Mouse (Mus musculus): ENCODE measurements at regions not wholly inside any gene's neighbourhood (a gene's known extent, or its start where the extent isn't known, plus 50 kb on each side); places are given as distances from the start of the nearest gene placed in this dataset.
A peak's percentile ranks its signal among the peaks of the same experiment; 100 is the strongest.

DNA sequence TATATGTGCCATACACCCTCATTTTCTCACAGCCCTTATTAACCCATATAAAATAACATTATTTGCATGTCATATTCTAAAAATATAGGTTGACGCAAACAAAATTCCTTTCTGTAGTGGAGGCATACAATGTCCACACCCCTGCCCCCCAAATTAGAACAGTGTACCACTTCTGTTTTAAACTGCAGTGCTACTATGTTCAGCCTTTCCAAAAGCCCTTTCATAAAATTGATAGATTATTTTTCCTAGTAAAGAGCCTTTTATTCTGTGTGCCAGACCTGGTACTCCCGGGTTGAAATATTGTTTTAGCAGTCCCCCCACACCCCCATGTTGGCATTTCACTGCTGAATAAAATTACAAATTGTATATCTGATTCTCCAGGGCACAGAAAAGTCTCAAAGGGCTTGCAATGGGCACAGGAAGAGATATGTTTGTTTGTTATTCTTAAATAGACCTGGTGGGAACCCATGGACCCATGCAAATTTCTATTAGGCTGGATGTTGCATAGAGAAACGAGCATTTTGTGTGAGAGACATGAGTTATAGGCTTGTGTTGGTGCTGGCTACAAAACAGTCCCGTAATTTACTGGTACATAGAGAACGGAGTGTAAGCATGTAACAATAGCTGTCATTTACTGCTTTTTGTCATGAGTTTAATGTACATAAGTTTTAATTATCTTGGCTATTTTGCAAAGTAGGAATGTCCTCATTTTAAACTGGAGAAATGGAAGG is 192.4 kb upstream of the Tenm3 start:
- no peaks in the 10 kb centered on the region for H3K36me3 ChIP-seq
- H3K27ac ChIP-seq: no peak overlapping the region
- H3K4me3 ChIP-seq: no peak overlapping the region
- H3K27me3 ChIP-seq (ENCODE audit: low read depth, poor library complexity, severe bottlenecking): peaks cover 8% of the 10 kb centered on the region; the same call in 1 of the 2 replicates
- 0 out of 2 replicates have a peak, but pooled peaks cover 3% of the 10 kb centered on the region for H3K4me1 ChIP-seq
- H3K9me3 ChIP-seq (replicated peaks): no peaks in the 10 kb centered on the region
- 90% methylated on average over 5 of the region's 5 CpGs for WGBS
- DNase-seq (ENCODE audit: low spot score): no peak

GRCm38 (mm10) chr8:49035519-49035918 is 191.8 kb upstream of the Tenm3 start:
- no peak overlapping the region for H3K27ac ChIP-seq
- no peaks in the 10 kb centered on the region for H3K36me3 ChIP-seq
- DNase-seq (ENCODE audit: low spot score): peak; percentile 54
- no peaks in the 10 kb centered on the region for H3K9me3 ChIP-seq (replicated peaks)
- no peak overlapping the region for H3K4me3 ChIP-seq
- WGBS: 35% methylated on average over 8 of the region's 8 CpGs
- peaks cover 8% of the 10 kb centered on the region; the same call in 1 of the 2 replicates for H3K27me3 ChIP-seq (ENCODE audit: low read depth, poor library complexity, severe bottlenecking)
- H3K4me1 ChIP-seq: 0 out of 2 replicates have a peak, but pooled peaks cover 3% of the 10 kb centered on the region

DNA sequence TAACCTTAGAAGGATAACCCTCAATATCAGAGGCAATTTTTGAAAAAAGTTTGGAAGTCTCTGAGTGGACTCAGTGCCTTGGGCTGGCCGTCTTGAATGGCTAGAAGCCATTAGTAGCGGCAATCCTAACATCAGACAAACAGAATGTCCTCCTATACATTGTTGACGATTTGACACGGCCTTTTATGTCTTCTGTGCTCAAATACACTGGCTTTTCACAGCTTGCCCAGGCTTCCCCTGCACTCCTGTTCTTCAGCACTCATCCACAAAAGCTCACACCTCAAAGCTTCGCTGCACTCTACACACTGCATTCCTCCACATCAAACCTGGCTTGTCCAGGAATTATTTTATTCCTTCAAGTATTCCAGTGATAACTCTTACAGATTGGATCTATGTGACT is 186.5 kb upstream of the Tenm3 start:
- no peak overlapping the region for H3K27ac ChIP-seq
- no peak for DNase-seq (ENCODE audit: low spot score)
- H3K4me3 ChIP-seq: no peak overlapping the region
- WGBS: 79% methylated on average over 5 of the region's 5 CpGs
- H3K36me3 ChIP-seq: no peaks in the 10 kb centered on the region
- H3K27me3 ChIP-seq (ENCODE audit: low read depth, poor library complexity, severe bottlenecking): peaks cover 8% of the 10 kb centered on the region; the same call in 1 of the 2 replicates
- no peaks in the 10 kb centered on the region for H3K4me1 ChIP-seq
- no peaks in the 10 kb centered on the region for H3K9me3 ChIP-seq (replicated peaks)

DNA sequence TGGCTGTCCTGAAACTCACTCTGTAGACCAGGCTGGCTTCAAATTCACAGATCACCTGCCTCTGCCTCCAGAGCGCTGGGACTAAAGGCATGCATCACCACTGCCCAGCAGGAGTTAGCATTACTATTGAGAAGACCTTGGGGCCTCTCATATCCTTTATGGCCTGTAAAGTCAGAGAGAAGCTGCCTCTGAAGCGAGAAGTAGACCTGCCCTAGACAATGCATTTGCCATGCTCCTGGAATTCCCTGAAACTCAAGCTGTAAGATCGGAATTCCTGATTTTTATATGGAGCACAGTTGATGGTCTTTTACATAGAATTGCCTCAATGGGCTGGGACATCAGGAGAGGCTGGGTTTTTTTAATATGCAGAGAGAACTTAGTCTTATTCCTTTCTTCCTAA is 174.0 kb upstream of the Tenm3 start:
- H3K27ac ChIP-seq: no peak overlapping the region
- H3K4me1 ChIP-seq: no peaks in the 10 kb centered on the region
- H3K4me3 ChIP-seq: no peak overlapping the region
- 85% methylated on average over 3 of the region's 3 CpGs for WGBS
- no peaks in the 10 kb centered on the region for H3K27me3 ChIP-seq (ENCODE audit: low read depth, poor library complexity, severe bottlenecking)
- no peak for DNase-seq (ENCODE audit: low spot score)
- no peaks in the 10 kb centered on the region for H3K9me3 ChIP-seq (replicated peaks)
- H3K36me3 ChIP-seq: no peaks in the 10 kb centered on the region

- no peak overlapping the region for H3K27ac ChIP-seq
- DNase-seq (ENCODE audit: low spot score): no peak
- H3K27me3 ChIP-seq (ENCODE audit: low read depth, poor library complexity, severe bottlenecking): no peaks in the 10 kb centered on the region
- no peaks in the 10 kb centered on the region for H3K4me1 ChIP-seq
- 85% methylated on average over 7 of the region's 7 CpGs for whole genome bisulfite sequencing
- H3K9me3 ChIP-seq (replicated peaks): no peaks in the 10 kb centered on the region
- no peak overlapping the region for H3K4me3 ChIP-seq
- no peaks in the 10 kb centered on the region for H3K36me3 ChIP-seq
Observed at GRCm38 (mm10) chr8:49015701-49016100, 171.9 kb upstream of the Tenm3 start.

DNA sequence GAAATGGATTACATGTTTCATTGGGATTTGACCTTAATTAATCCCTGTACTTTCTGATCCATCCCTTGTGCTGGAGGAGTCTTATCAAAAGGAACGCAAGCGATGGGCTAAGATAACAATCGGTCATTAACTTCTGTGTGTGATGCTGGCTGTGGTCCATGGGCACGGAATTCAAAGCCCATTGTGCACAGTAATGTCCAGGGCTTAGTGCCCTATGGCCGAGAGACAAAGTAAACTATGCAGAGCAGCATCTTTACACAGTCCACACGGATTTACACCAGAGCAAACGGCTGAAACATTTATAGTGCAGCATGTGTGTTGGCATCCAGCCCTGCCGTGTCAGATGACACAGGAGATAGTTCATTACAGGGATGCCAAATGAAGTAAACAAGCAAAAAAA is 171.4 kb upstream of the Tenm3 start:
- no peak overlapping the region for H3K4me3 ChIP-seq
- no peaks in the 10 kb centered on the region for H3K27me3 ChIP-seq (ENCODE audit: low read depth, poor library complexity, severe bottlenecking)
- H3K4me1 ChIP-seq: no peaks in the 10 kb centered on the region
- no peak for DNase-seq (ENCODE audit: low spot score)
- no peak overlapping the region for H3K27ac ChIP-seq
- WGBS: 82% methylated on average over 8 of the region's 8 CpGs
- no peaks in the 10 kb centered on the region for H3K36me3 ChIP-seq
- no peaks in the 10 kb centered on the region for H3K9me3 ChIP-seq (replicated peaks)

DNA sequence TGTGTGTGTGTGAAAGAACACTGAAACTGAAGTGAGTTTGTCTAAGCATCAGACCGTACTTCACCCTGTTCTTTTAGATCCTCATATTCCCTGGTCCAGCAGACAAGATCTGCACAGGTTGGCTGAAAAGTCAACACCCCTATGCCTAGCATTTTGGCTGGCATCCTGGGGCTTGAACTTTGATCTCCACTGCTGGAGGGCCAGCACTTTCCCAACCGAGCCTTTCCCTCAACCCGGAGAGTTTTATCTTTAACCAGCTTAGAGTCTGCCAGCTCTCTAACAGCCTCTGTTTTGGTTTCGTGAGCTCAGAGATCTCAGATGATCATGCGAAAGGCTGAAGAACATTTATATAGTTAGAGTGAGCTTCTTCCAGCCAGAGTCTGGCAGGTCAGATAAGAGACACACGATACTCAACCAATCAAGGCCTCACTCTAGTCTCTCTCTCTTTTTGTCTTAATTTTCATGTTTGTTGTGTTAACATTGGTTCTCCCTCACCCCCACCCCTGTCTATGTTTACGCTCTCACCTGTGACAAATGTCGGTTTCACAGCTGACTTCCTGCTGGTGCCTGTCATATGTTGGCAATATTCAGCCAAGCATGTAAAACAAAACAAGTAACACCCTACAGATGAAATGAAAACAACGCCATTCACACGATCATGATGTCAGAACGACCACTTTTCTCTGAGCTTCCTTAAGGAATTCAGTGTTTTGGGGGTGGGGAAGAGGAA is 162.7 kb upstream of the Tenm3 start:
- Histone ChIP-seq H3K27ac (no peak overlapping the region), H3K27me3 (ENCODE audit: low read depth, poor library complexity, severe bottlenecking) (no peaks in the 10 kb centered on the region), H3K4me1 (no peaks in the 10 kb centered on the region), H3K4me3 (no peak overlapping the region), H3K9me3 (replicated peaks) (no peaks in the 10 kb centered on the region), H3K36me3 (no peaks in the 10 kb centered on the region)
- DNase-seq (ENCODE audit: low spot score): no peak
- WGBS: 71% methylated on average over 11 of the region's 11 CpGs

DNA sequence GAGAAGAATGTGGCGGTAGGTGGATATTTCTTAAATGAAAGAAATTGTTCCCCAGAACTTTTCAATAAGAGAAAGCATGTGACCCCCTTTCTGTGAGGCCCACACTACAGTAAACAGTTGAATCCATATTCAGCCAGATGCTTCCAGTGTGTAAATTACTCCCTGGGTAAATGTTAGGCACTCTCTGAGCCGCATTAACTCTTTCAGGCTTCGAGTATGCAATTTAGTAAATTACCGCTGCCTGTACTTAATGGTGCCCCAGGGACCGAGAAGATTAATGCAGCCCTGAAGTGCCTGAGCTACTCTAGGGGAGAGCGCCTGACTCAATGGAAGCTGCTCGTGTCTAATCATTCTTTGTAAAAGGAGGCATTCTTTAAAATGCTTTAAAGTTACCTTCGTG is 137.9 kb upstream of the Tenm3 start:
- Histone ChIP-seq H3K4me3 (no peak overlapping the region), H3K9me3 (replicated peaks) (no peaks in the 10 kb centered on the region), H3K27ac (no peak overlapping the region), H3K36me3 (no peaks in the 10 kb centered on the region), H3K27me3 (ENCODE audit: low read depth, poor library complexity, severe bottlenecking) (no peaks in the 10 kb centered on the region), H3K4me1 (peaks cover 8% of the 10 kb centered on the region; the same call in 1 of the 2 replicates)
- WGBS: 64% methylated on average over 8 of the region's 8 CpGs
- peak; percentile 37 for DNase-seq (ENCODE audit: low spot score)

GRCm38 (mm10) chr8:48980755-48981154 is 137.0 kb upstream of the Tenm3 start:
- Histone ChIP-seq H3K27me3 (ENCODE audit: low read depth, poor library complexity, severe bottlenecking) (no peaks in the 10 kb centered on the region), H3K4me1 (peaks cover 8% of the 10 kb centered on the region; the same call in 1 of the 2 replicates), H3K27ac (no peak overlapping the region), H3K4me3 (no peak overlapping the region), H3K36me3 (no peaks in the 10 kb centered on the region), H3K9me3 (replicated peaks) (no peaks in the 10 kb centered on the region)
- no peak for DNase-seq (ENCODE audit: low spot score)
- 89% methylated on average over 7 of the region's 7 CpGs for WGBS

DNA sequence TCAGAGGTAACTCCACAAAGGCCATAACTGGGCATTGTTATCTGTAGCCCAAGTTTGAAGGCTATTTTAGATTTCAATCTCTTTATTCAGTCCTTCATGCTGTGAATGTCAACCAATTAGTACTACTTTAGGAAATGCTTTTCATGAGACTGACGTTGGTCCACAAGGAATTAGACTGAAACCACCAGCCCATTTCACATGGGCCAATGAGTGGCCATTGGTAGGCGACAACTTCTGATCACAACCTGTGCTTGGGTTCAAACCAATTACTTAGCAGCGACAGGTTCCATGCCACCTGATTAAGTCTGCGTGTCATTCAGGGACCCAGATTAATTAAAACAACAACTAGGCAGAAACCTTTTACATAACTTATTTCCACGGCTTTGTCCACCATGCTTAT is 126.9 kb upstream of the Tenm3 start:
- Histone ChIP-seq H3K4me1 (no peaks in the 10 kb centered on the region), H3K27ac (no peak overlapping the region), H3K36me3 (no peaks in the 10 kb centered on the region), H3K4me3 (no peak overlapping the region), H3K27me3 (ENCODE audit: low read depth, poor library complexity, severe bottlenecking) (no peaks in the 10 kb centered on the region), H3K9me3 (replicated peaks) (no peaks in the 10 kb centered on the region)
- 91% methylated on average over 5 of the region's 5 CpGs for WGBS
- DNase-seq (ENCODE audit: low spot score): no peak

- Histone ChIP-seq H3K36me3 (no peaks in the 10 kb centered on the region), H3K9me3 (replicated peaks) (no peaks in the 10 kb centered on the region), H3K4me3 (no peak overlapping the region), H3K27me3 (ENCODE audit: low read depth, poor library complexity, severe bottlenecking) (no peaks in the 10 kb centered on the region), H3K27ac (no peak overlapping the region), H3K4me1 (no peaks in the 10 kb centered on the region)
- 83% methylated on average over 1 of the region's 1 CpGs for WGBS
- no peak for DNase-seq (ENCODE audit: low spot score)
Observed at GRCm38 (mm10) chr8:48964929-48965328, 121.2 kb upstream of the Tenm3 start.

- Histone ChIP-seq H3K4me1 (no peaks in the 10 kb centered on the region), H3K9me3 (replicated peaks) (no peaks in the 10 kb centered on the region), H3K36me3 (no peaks in the 10 kb centered on the region), H3K27ac (no peak overlapping the region), H3K4me3 (no peak overlapping the region), H3K27me3 (ENCODE audit: low read depth, poor library complexity, severe bottlenecking) (no peaks in the 10 kb centered on the region)
- DNase-seq (ENCODE audit: low spot score): no peak
- WGBS: 80% methylated on average over 5 of the region's 5 CpGs
Observed at GRCm38 (mm10) chr8:48957614-48958013, 113.9 kb upstream of the Tenm3 start.

GRCm38 (mm10) chr8:48951412-48951811 is 107.7 kb upstream of the Tenm3 start:
- no peak overlapping the region for H3K4me3 ChIP-seq
- no peak for DNase-seq (ENCODE audit: low spot score)
- H3K9me3 ChIP-seq (replicated peaks): no peaks in the 10 kb centered on the region
- H3K4me1 ChIP-seq: peaks cover 3% of the 10 kb centered on the region; the same call in 1 of the 2 replicates
- H3K27me3 ChIP-seq (ENCODE audit: low read depth, poor library complexity, severe bottlenecking): no peaks in the 10 kb centered on the region
- no peak overlapping the region for H3K27ac ChIP-seq
- no peaks in the 10 kb centered on the region for H3K36me3 ChIP-seq
- 89% methylated on average over 10 of the region's 10 CpGs for WGBS

Data from limb, embryonic 10.5 days (tissue).